Mouse (Mus musculus): ENCODE results near the gene Prkag3.

The Prkag3 gene

DNA sequence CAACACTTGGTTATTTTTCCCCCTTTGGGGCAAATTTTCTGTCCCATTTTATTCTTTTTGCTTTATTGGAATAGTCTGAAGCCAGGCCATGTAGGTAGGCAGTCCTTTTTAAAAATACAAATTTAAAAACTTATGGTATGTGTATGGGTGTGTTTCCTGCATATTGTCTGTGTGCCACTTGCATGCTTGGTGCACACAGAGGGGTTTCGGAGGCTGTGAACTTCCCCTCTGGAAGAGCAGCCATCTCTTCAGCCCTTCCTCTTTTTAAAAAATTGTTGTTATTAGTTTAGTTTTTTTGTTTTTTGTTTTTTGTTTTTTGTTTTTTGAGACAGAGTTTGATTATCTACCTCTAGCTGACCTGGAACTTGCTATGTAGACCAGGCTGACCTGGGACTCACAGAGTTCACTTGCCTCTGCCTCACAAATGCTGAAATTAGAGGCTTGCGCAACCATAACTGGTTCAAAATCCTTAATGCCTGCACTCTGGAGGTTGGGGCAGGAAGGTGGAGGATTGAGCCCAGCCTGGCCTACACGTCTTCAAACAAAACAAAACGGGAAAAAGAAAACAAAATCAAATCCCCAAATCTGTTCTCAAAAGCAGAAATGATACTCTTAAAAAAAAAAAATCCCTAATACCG lies 36.4 kb downstream of the Prkag3 start:
- DNase-seq, result no peak

DNA sequence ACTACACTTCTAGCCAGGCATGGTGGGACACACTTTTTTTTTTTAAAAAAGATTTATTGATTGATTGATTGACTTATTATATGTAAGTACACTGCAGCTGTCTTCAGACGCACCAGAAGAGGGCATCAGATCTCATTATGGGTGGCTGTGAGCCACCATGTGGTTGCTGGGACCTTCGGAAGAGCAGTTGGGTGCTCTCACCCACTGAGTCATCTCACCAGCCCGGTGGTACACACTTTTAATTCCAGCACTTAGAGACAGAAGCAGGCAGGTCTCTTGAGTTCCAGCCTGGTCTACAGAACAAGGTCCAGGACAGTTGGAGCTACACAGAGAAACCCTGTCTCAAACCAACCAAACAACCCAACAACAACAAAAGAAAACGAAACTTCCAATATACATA lies 37.0 kb downstream of the Prkag3 start:
- no peak for DNase-seq

- DNase-seq, result no peak
Measured at GRCm38 (mm10) chr1:74709566-74709965, 39.5 kb downstream of the Prkag3 start.

GRCm38 (mm10) chr1:74705016-74705415 lies 44.0 kb downstream of the Prkag3 start:
- DNase-seq, result no peak

DNA sequence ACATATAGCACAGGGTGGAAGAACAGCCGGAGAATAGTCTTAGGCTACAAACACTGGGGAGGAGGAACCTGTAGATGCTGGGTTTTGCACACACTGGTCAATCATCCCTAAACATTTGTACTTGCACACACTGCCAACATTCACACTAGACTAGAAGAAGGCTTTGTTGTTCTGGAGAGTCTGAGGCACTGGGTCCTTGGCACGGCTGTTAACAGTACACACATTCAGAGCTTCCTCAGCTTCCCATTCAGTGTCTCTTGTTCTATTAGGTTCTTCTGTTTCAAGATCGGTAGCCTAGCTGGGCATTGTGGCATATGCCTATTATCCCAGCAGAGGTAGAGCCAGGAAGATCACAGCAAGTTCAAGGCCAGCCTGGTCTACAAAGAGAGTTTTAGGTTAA lies 44.9 kb downstream of the Prkag3 start:
- DNase-seq, result no peak

- DNase-seq, result no peak
Measured at GRCm38 (mm10) chr1:74702142-74702553, 46.9 kb downstream of the Prkag3 start.

DNA sequence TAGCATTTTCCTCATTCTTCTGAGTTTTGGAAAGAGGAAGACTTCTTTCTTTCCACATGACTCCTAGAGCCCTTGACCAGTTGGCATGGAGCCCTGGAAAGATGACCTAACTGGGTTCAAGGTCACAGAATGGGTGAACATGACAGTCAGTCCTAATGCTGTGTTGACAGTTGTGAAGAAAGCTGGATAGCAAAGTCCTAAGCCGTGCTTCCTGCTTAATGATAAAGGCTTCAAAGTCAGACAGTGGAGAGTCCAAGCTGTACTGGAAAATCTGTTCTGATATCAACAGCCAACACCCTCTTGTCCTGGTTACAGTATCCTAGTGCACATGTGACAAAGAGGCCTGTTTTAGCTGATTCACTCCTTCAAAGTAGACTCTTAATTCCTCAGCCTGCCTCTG lies 50.2 kb downstream of the Prkag3 start:
- no peak for DNase-seq

DNA sequence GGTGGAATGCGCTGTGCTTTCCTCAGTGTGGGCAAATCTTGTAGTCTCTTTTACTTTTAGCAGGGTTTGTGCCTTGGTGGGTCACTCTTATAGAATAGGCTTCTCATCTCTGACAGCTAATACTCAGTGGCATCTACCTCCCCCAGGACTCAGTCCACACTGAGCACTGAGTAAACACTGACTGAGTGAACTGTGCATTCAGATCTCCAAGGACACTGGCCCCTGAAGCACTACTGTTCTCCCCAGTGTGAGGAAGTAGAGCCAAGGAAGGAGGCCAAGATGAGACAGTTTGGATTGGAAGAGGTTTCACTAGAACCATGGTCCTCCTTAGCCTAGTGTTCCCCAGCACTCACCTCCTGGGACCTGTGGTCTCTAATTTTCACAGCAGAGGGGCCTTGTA lies 50.7 kb downstream of the Prkag3 start:
- no peak for DNase-seq

GRCm38 (mm10) chr1:74697416-74697815 lies 51.6 kb downstream of the Prkag3 start:
- DNase-seq, result no peak

DNA sequence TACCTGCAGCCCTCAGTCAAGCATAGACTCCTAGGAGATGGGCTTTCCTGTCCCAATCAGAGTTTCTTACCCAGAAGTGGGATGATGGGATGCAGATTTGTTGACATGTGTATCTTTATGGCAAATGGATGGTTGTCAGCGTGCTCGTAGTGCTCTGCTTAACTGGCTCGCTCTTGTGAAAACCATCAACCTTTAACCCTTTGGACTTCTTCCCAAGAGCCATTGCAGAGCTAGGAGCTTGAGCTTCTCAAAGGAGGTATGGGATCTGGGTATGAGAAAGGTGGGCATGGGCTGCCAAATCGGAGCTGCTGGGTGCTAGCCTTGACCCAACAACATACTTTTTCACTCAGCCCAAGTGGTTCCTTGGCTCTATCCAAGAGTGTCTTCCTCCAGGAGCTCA lies 53.2 kb downstream of the Prkag3 start:
- DNase-seq, result no peak

DNA sequence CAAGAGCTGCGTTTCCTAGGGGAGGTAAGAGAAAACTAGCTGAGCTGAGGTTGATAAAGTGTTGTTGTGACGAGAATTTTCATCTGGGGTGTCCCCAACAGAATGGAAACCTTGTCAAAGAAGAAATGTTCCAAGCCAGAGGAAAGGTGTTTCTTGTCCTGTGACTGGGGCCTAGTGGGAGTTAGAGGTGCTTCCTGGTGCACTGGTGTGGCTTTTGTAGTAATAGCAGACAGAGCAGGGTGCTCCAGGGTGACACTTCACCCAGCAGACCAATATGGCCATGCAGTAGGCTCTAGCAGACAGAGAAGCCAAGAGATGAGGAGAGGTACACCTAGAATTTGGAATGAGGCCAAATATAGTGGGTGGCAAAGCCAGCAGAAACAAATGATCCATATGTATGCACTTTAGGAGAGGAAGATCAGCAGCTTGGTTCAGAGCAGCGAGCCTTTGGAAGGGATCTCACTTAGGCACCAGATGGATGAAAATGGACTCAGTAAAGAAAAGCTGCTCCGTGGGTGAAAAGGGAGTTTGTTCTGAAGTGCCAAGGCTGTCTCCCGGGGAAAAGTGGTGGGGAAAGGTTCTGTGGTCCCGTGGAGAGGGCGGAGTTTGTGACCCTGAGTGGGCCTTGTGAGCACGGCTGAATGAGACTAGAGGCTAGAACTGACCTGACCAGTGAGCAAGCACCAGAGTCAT lies 55.0 kb downstream of the Prkag3 start:
- DNase-seq, result no peak

All from cerebellum, postnatal 25 days (tissue).